Mouse (Mus musculus) heart, adult 2 months (tissue): Measurements from ENCODE around the gene Prrc2a.

Experiments used
- CTCF ChIP-seq: fragments of 200-600 bp; IDR thresholded peaks from 2 replicates; pipeline ENCODE4 v1.8.1; 2022; ENCODE audit warnings: antibody characterized with exemption, mild to moderate bottlenecking, moderate library complexity
- EP300 ChIP-seq: fragments of 200-500 bp; IDR thresholded peaks from 2 replicates; pipeline ENCODE4 v1.6.1; 2011; ENCODE audit warnings: low read depth, low read length, control low read depth; ENCODE audit not compliant: insufficient read depth
- POLR2A ChIP-seq: fragments of 200-500 bp; IDR thresholded peaks from 2 replicates; pipeline ENCODE4 v1.6.1; 2011; ENCODE audit warnings: mild to moderate bottlenecking, low read depth, low read length, control low read depth; ENCODE audit not compliant: insufficient read depth

DNA sequence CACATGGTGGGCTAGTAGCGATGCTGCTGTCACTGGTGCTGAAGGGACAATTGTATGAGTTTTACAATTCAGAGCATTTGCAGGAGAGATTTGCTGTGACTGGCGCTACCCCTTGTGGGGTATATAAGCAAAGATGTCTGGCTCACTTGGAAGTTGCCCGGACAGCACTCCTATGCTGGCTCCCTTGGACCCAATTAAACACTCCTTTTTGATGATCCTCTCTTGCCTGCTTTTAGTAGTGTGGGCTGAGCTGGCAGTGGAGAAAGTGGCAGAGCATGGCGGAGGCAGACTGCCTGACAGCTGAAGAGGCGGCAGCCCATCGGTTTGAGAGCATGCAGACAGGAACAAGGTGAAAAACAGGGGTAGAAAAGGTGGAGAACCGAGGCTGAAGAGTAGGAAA, 3.1 kb upstream of the Prrc2a start:
- TF ChIP-seq CTCF (no peak), POLR2A (no peak), EP300 (no peak)
